Mouse (Mus musculus): ENCODE measurements around the gene Gapdh. TPM values are rescaled to one million over a fixed set of nuclear protein-coding genes. Genes with fewer than 3 reads are reported as not detected.

Gapdh gene
- polyA plus RNA-seq, 1 experiment from 2014 or later, result 3,222 TPM

GRCm38 (mm10) chr6:125191332-125192015 is 25.2 kb upstream of the Gapdh start, which contains the start of the genes Ncapd2 and Mrpl51:
Ncapd2 (minus strand) TSS chr6:125191701.
Mrpl51 (plus strand) TSS chr6:125191801.
- peak; percentile 99 for DNase-seq (ENCODE audit: low spot score)
- H3K27me3 ChIP-seq (ENCODE audit: low read depth, poor library complexity, severe bottlenecking), result no peaks in the 10 kb centered on the region
- peak within 1 kb of the TSS; percentile 77 for H3K4me3 ChIP-seq
- H3K36me3 ChIP-seq, result peaks cover 61% of the 10 kb centered on the region
- H3K9me3 ChIP-seq (replicated peaks), result no peaks in the 10 kb centered on the region
- H3K4me1 ChIP-seq, result peaks cover 43% of the 10 kb centered on the region
- under 1% methylated on average over 54 of the region's 54 CpGs for WGBS
- peak within 1 kb of the TSS; percentile 98 for H3K27ac ChIP-seq (replicated peaks)

- H3K4me1 ChIP-seq, result peaks cover 36% of the 10 kb centered on the region
- H3K27me3 ChIP-seq (ENCODE audit: low read depth, poor library complexity, severe bottlenecking), result no peaks in the 10 kb centered on the region
- peak overlapping the region; percentile 77 for H3K4me3 ChIP-seq
- no peaks in the 10 kb centered on the region for H3K9me3 ChIP-seq (replicated peaks)
- H3K27ac ChIP-seq (replicated peaks), result peak overlapping the region; percentile 98
- DNase-seq (ENCODE audit: low spot score), result no peak
- H3K36me3 ChIP-seq, result peaks cover 68% of the 10 kb centered on the region
Observed at GRCm38 (mm10) chr6:125190816-125191215, 24.5 kb upstream of the Gapdh start.

- 93% methylated on average over 10 of the region's 10 CpGs for WGBS
- H3K27ac ChIP-seq (replicated peaks), result no peak overlapping the region
- no peak for DNase-seq (ENCODE audit: low spot score)
- peaks cover 14% of the 10 kb centered on the region for H3K4me1 ChIP-seq
- H3K27me3 ChIP-seq (ENCODE audit: low read depth, poor library complexity, severe bottlenecking), result no peaks in the 10 kb centered on the region
- H3K9me3 ChIP-seq (replicated peaks), result no peaks in the 10 kb centered on the region
- H3K4me3 ChIP-seq, result no peak overlapping the region
- peaks cover 88% of the 10 kb centered on the region for H3K36me3 ChIP-seq
Observed at GRCm38 (mm10) chr6:125186203-125186602, 19.9 kb upstream of the Gapdh start.

- Histone ChIP-seq H3K27me3 (ENCODE audit: low read depth, poor library complexity, severe bottlenecking) (no peaks in the 10 kb centered on the region), H3K4me1 (no peaks in the 10 kb centered on the region), H3K36me3 (peaks cover 100% of the 10 kb centered on the region), H3K4me3 (no peak overlapping the region), H3K9me3 (replicated peaks) (no peaks in the 10 kb centered on the region), H3K27ac (replicated peaks) (no peak overlapping the region)
- DNase-seq (ENCODE audit: low spot score), result no peak
- 87% methylated on average over 5 of the region's 5 CpGs for WGBS
Observed at GRCm38 (mm10) chr6:125182133-125182532, 15.9 kb upstream of the Gapdh start.

GRCm38 (mm10) chr6:125179601-125180000 is 13.3 kb upstream of the Gapdh start:
- Histone ChIP-seq H3K27ac (replicated peaks) (no peak overlapping the region), H3K36me3 (peaks cover 100% of the 10 kb centered on the region), H3K4me1 (no peaks in the 10 kb centered on the region), H3K9me3 (replicated peaks) (no peaks in the 10 kb centered on the region), H3K4me3 (no peak overlapping the region), H3K27me3 (ENCODE audit: low read depth, poor library complexity, severe bottlenecking) (no peaks in the 10 kb centered on the region)
- no peak for DNase-seq (ENCODE audit: low spot score)
- WGBS, result 93% methylated on average over 7 of the region's 7 CpGs

GRCm38 (mm10) chr6:125175469-125175868 is 9.2 kb upstream of the Gapdh start:
- Histone ChIP-seq H3K27me3 (ENCODE audit: low read depth, poor library complexity, severe bottlenecking) (no peaks in the 10 kb centered on the region), H3K36me3 (peaks cover 100% of the 10 kb centered on the region), H3K4me3 (no peak overlapping the region), H3K9me3 (replicated peaks) (no peaks in the 10 kb centered on the region), H3K4me1 (no peaks in the 10 kb centered on the region), H3K27ac (replicated peaks) (no peak overlapping the region)
- DNase-seq (ENCODE audit: low spot score), result no peak
- WGBS, result 89% methylated on average over 5 of the region's 5 CpGs

- H3K27ac ChIP-seq (replicated peaks), result no peak overlapping the region
- H3K27me3 ChIP-seq (ENCODE audit: low read depth, poor library complexity, severe bottlenecking), result no peaks in the 10 kb centered on the region
- DNase-seq (ENCODE audit: low spot score), result no peak
- WGBS, result 95% methylated on average over 7 of the region's 7 CpGs
- H3K9me3 ChIP-seq (replicated peaks), result no peaks in the 10 kb centered on the region
- no peaks in the 10 kb centered on the region for H3K4me1 ChIP-seq
- no peak overlapping the region for H3K4me3 ChIP-seq
- H3K36me3 ChIP-seq, result peaks cover 100% of the 10 kb centered on the region
Observed at GRCm38 (mm10) chr6:125173256-125173655, 7.0 kb upstream of the Gapdh start.

GRCm38 (mm10) chr6:125172474-125172873 is 6.2 kb upstream of the Gapdh start:
- Histone ChIP-seq H3K27ac (replicated peaks) (no peak overlapping the region), H3K36me3 (peaks cover 100% of the 10 kb centered on the region), H3K4me1 (peaks cover 7% of the 10 kb centered on the region), H3K27me3 (ENCODE audit: low read depth, poor library complexity, severe bottlenecking) (no peaks in the 10 kb centered on the region), H3K4me3 (no peak overlapping the region), H3K9me3 (replicated peaks) (no peaks in the 10 kb centered on the region)
- WGBS, result 94% methylated on average over 2 of the region's 2 CpGs
- DNase-seq (ENCODE audit: low spot score), result no peak

GRCm38 (mm10) chr6:125170194-125170593 is 3.9 kb upstream of the Gapdh start:
- 84% methylated on average over 6 of the region's 6 CpGs for WGBS
- peaks cover 86% of the 10 kb centered on the region for H3K36me3 ChIP-seq
- no peaks in the 10 kb centered on the region for H3K9me3 ChIP-seq (replicated peaks)
- no peaks in the 10 kb centered on the region for H3K27me3 ChIP-seq (ENCODE audit: low read depth, poor library complexity, severe bottlenecking)
- H3K4me1 ChIP-seq, result peaks cover 24% of the 10 kb centered on the region
- no peak overlapping the region for H3K4me3 ChIP-seq
- H3K27ac ChIP-seq (replicated peaks), result no peak overlapping the region
- DNase-seq (ENCODE audit: low spot score), result no peak

GRCm38 (mm10) chr6:125168086-125168485 is 1.8 kb upstream of the Gapdh start:
- H3K4me3 ChIP-seq, result no peak overlapping the region
- no peaks in the 10 kb centered on the region for H3K9me3 ChIP-seq (replicated peaks)
- H3K36me3 ChIP-seq, result peaks cover 84% of the 10 kb centered on the region
- H3K27me3 ChIP-seq (ENCODE audit: low read depth, poor library complexity, severe bottlenecking), result no peaks in the 10 kb centered on the region
- DNase-seq (ENCODE audit: low spot score), result no peak
- peaks cover 35% of the 10 kb centered on the region for H3K4me1 ChIP-seq
- 92% methylated on average over 14 of the region's 14 CpGs for WGBS
- no peak overlapping the region for H3K27ac ChIP-seq (replicated peaks)

GRCm38 (mm10) chr6:125166861-125167650 is 789 bp upstream of the Gapdh start:
- Histone ChIP-seq H3K27me3 (ENCODE audit: low read depth, poor library complexity, severe bottlenecking) (no peaks in the 10 kb centered on the region), H3K4me1 (peaks cover 44% of the 10 kb centered on the region)
- 16% methylated on average over 10 of the region's 10 CpGs for WGBS

GRCm38 (mm10) chr6:125165328-125165891 is 857 bp downstream of the Gapdh start:
- peak; percentile 97 for DNase-seq (ENCODE audit: low spot score)
- Histone ChIP-seq H3K4me3 (peak overlapping the region; percentile 98), H3K36me3 (peaks cover 83% of the 10 kb centered on the region), H3K27me3 (ENCODE audit: low read depth, poor library complexity, severe bottlenecking) (no peaks in the 10 kb centered on the region), H3K9me3 (replicated peaks) (no peaks in the 10 kb centered on the region), H3K27ac (replicated peaks) (peak overlapping the region; percentile 100), H3K4me1 (peaks cover 57% of the 10 kb centered on the region)
- under 1% methylated on average over 36 of the region's 36 CpGs for WGBS

More at GRCm38 (mm10) chr6:125166861-125167650, 789 bp upstream of the Gapdh start:
- peak; percentile 64 for DNase-seq (ENCODE audit: low spot score)
- Histone ChIP-seq H3K9me3 (replicated peaks) (no peaks in the 10 kb centered on the region), H3K27ac (replicated peaks) (peak overlapping the region; percentile 100), H3K36me3 (peaks cover 84% of the 10 kb centered on the region), H3K4me3 (peak overlapping the region; percentile 98)
